Mouse (Mus musculus) cortical plate, adult 2 months (tissue): Measurements from ENCODE around the gene Arhgef3.

Experiments used
- CTCF ChIP-seq: fragments of 200-500 bp; IDR thresholded peaks from 2 replicates; pipeline ENCODE4 v1.5.1; 2011; ENCODE audit warnings: mild to moderate bottlenecking, control low read depth, low read length; ENCODE audit not compliant: insufficient read depth; ENCODE audit errors: extremely low read depth
- POLR2A ChIP-seq: fragments of 200-500 bp; IDR thresholded peaks from 2 replicates; pipeline ENCODE4 v1.6.1; 2011; ENCODE audit warnings: mild to moderate bottlenecking, low read length, control low read depth; ENCODE audit not compliant: insufficient read depth; ENCODE audit errors: extremely low read depth

DNA sequence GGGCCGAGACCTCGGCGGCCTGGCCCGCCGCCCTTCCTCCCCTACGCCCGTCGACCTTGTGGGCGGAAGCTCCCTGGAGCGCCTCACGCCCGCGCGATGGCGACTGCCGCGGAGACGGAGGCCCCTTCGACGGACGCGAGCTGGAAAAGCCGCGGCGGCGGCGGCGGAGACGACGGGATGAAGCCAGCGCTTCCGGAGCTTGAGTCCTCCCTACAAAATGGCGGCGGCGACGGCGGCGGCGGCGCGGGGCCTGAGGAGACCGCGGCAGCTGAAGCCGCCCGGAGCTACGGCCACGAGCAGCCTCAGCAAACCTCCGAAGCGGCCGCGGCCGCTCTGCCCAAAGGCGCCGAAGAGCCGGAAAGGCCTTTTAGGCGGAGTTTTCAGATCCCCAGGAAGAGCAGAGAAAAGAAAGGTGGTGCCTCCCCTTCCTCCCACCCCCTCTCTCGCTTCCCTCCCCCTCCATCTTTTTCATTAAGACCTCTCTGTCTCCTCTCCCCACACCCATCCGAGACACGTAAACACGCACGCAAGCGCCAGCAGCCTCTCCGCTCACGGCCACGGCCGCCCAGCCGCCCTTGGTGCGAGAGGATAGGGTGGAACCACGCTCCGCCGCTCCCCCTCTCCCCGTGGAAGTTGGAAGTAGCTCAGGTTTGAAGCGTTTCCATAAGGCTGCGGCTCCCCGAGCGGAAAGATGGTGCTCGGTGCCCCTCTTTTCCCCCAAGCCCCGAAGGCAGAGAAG is 314.4 kb downstream of the Arhgef3 start:
- TF ChIP-seq CTCF, result no peak
- TF ChIP-seq POLR2A, result peak; percentile 48; the same call in 1 of the 2 replicates
